Mouse (Mus musculus): Measurements from ENCODE around the gene Tex46. TPM values are rescaled to one million over a fixed set of nuclear protein-coding genes. Genes with fewer than 3 reads are reported as not detected.
A peak's percentile ranks its signal among the peaks of the same experiment; 100 is the strongest.

Tex46 gene
- polyA plus RNA-seq, 1 experiment from 2014 or later: not detected

GRCm38 (mm10) chr4:136653019-136653418 lies 42.8 kb downstream of the Tex46 start:
- Histone ChIP-seq H3K4me1 (ENCODE audit: control insufficient read depth, insufficient read depth, low read depth, low read length) (peaks cover 19% of the 10 kb centered on the region), H3K27ac (ENCODE audit: low read depth, low read length) (peak overlapping the region; percentile 63), H3K36me3 (ENCODE audit: control insufficient read depth, insufficient read depth, low read length) (peaks cover 10% of the 10 kb centered on the region; the same call in 1 of the 2 replicates), H3K4me2 (ENCODE audit: low read length) (no peak overlapping the region), H3K27me3 (replicated peaks; ENCODE audit: control insufficient read depth, insufficient read depth, low read length) (no peaks in the 10 kb centered on the region), H3K9ac (ENCODE audit: low read depth, low read length) (no peak overlapping the region), H3K4me3 (ENCODE audit: low read length) (no peak overlapping the region), H3K9me3 (ENCODE audit: control insufficient read depth, low read length) (no peaks in the 10 kb centered on the region)
- ATAC-seq: no peak
- 67% methylated on average over 6 of the region's 6 CpGs for WGBS

- no peak overlapping the region; the same call in 1 of the 2 replicates for H3K9ac ChIP-seq (ENCODE audit: low read depth, low read length)
- H3K27me3 ChIP-seq (replicated peaks; ENCODE audit: control insufficient read depth, insufficient read depth, low read length): no peaks in the 10 kb centered on the region
- peaks cover 19% of the 10 kb centered on the region for H3K4me1 ChIP-seq (ENCODE audit: control insufficient read depth, insufficient read depth, low read depth, low read length)
- WGBS: 83% methylated on average over 10 of the region's 10 CpGs
- peaks cover 11% of the 10 kb centered on the region; the same call in 1 of the 2 replicates for H3K36me3 ChIP-seq (ENCODE audit: control insufficient read depth, insufficient read depth, low read length)
- H3K9me3 ChIP-seq (ENCODE audit: control insufficient read depth, low read length): no peaks in the 10 kb centered on the region
- no peak overlapping the region for H3K4me3 ChIP-seq (ENCODE audit: low read length)
- no peak overlapping the region for H3K4me2 ChIP-seq (ENCODE audit: low read length)
- peak overlapping the region; percentile 9; the same call in 1 of the 2 replicates for H3K27ac ChIP-seq (ENCODE audit: low read depth, low read length)
- no peak for ATAC-seq
These were observed 43.5 kb downstream of the Tex46 start for GRCm38 (mm10) chr4:136653692-136654234.

GRCm38 (mm10) chr4:136657914-136658313 lies 47.7 kb downstream of the Tex46 start:
- H3K4me1 ChIP-seq (ENCODE audit: control insufficient read depth, insufficient read depth, low read depth, low read length): peaks cover 4% of the 10 kb centered on the region
- WGBS: 85% methylated on average over 3 of the region's 3 CpGs
- H3K9me3 ChIP-seq (ENCODE audit: control insufficient read depth, low read length): no peaks in the 10 kb centered on the region
- peaks cover 31% of the 10 kb centered on the region for H3K36me3 ChIP-seq (ENCODE audit: control insufficient read depth, insufficient read depth, low read length)
- no peak for ATAC-seq
- H3K27ac ChIP-seq (ENCODE audit: low read depth, low read length): no peak overlapping the region
- H3K27me3 ChIP-seq (replicated peaks; ENCODE audit: control insufficient read depth, insufficient read depth, low read length): no peaks in the 10 kb centered on the region
- H3K4me2 ChIP-seq (ENCODE audit: low read length): no peak overlapping the region
- no peak overlapping the region for H3K9ac ChIP-seq (ENCODE audit: low read depth, low read length)
- H3K4me3 ChIP-seq (ENCODE audit: low read length): no peak overlapping the region

Small RNAs within 50 kb of the gene (microRNA-seq; reads per million reads assigned to microRNA genes)
- gene Gm22180: not detected

Other genes starting within 250 kb of the Tex46 start
- gene Htr1d, start 186.9 kb upstream of the Tex46 start, polyA plus RNA-seq (2015; fragmentation: Nextera tagmentation; extraction: Ambion mirVana): 3.7 and 4.7 TPM in 2 replicates
- 0.11 and 0.43 TPM in 2 replicates for gene 6030445D17Rik, start 148.2 kb upstream of the Tex46 start, polyA plus RNA-seq (2015; fragmentation: Nextera tagmentation; extraction: Ambion mirVana)
- 55.5 and 63.4 TPM in 2 replicates for gene Luzp1, start 140.7 kb upstream of the Tex46 start, polyA plus RNA-seq (2015; fragmentation: Nextera tagmentation; extraction: Ambion mirVana)
- 31.6 and 45.7 TPM in 2 replicates for gene Kdm1a, start 7.7 kb upstream of the Tex46 start, polyA plus RNA-seq (2015; fragmentation: Nextera tagmentation; extraction: Ambion mirVana)
- 0.05 and 0.06 TPM in 2 replicates for gene Lactbl1, start 12.2 kb downstream of the Tex46 start, polyA plus RNA-seq (2015; fragmentation: Nextera tagmentation; extraction: Ambion mirVana)
- gene Ephb2, start 225.6 kb downstream of the Tex46 start, polyA plus RNA-seq (2015; fragmentation: Nextera tagmentation; extraction: Ambion mirVana): 7.8 and 10.1 TPM in 2 replicates